In the genomic region with DNA sequence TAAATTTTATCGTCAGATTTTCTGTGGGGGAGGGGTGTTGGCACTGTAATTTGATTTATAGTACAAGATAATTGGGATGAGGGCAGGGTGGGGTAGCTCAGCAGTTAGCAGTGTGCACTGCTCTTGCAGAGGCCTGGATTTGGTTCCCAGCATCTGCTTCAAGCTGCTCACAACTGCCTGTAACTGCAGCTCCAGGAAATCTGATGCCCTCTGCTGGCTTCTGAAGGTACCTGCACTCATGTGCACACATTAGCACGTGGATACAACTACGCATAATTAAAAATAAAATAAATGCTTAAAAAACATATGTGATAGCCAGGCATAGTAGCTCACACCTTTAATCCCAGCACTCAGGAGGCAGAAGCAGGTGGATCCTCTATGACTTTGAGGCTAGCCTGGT, we compare ENCODE assay signal across 22 mouse cellular contexts. TPM values are rescaled to one million over a fixed set of nuclear protein-coding genes. Genes with fewer than 3 reads are reported as not detected.
A peak's percentile ranks its signal among the peaks of the same experiment; 100 is the strongest.
DNase-seq lines count a peak whose midpoint lies in the region; ATAC-seq and TF ChIP-seq lines count a peak whose summit lies in the region.
"Had no signal": no experiment of that assay in that cellular context is flagged by ENCODE, and none has a peak within 500 bp of the region (broad histone marks: within the 10 kb centered on the region; RNA-seq: fewer than 3 reads in every experiment).

No protein-coding gene starts in this region.

- TF ChIP-seq EP300 in CH12.LX (IDR thresholded peaks at IDR 0.05; ENCODE audit: low read length), result no peak

- peaks cover 0 to 3% of the 10 kb centered on the region in 2 experiments for H3K36me3 ChIP-seq in CH12.LX (replicated peaks in 1 of 2; ENCODE audit: control insufficient read depth in 1 of 2, insufficient read depth in 1 of 2, low read length in 1 of 2)

- no peak overlapping the region for H3K9ac ChIP-seq in CH12.LX (ENCODE audit: insufficient read depth, low read depth)
- H3K9ac ChIP-seq: forebrain, embryonic 15.5 days; hindbrain, embryonic 12.5 days; intestine, embryonic 15.5 days had no signal

- H3K9me3 ChIP-seq in CH12.LX (replicated peaks; ENCODE audit: low read length), result peaks cover 3% of the 10 kb centered on the region
- H3K9me3 ChIP-seq: forebrain, embryonic 15.5 days; hindbrain, embryonic 12.5 days; intestine, embryonic 15.5 days; megakaryocyte, embryonic 14.5 days had no signal

- peaks cover 29 to 42% of the 10 kb centered on the region in 2 experiments for H3K4me1 ChIP-seq in CH12.LX (ENCODE audit: control insufficient read depth in 1 of 2, insufficient read depth in 2 of 2)

- no peak overlapping the region for H3K4me3 ChIP-seq in layer of hippocampus, adult 2 months
- no peak overlapping the region for H3K4me3 ChIP-seq in CH12.LX (replicated peaks in 1 of 3; ENCODE audit: low read depth in 2 of 3, low read length in 2 of 3, poor library complexity in 1 of 3)
- H3K4me3 ChIP-seq: erythroblast, embryonic 14.5 days; forebrain, embryonic 15.5 days; hindbrain, embryonic 12.5 days; intestine, embryonic 15.5 days; megakaryocyte, embryonic 14.5 days had no signal

- no peak for ATAC-seq in frontal cortex, adult (ENCODE audit: low TSS enrichment)
- ATAC-seq: CD4-positive, CD25-positive, alpha-beta regulatory T cell, adult 4 months; forebrain, embryonic 15.5 days; intestine, embryonic 15.5 days; midbrain, embryonic 16.5 days had no signal

- TF ChIP-seq POLR2A in CH12.LX (IDR thresholded peaks at IDR 0.05; ENCODE audit: low read depth, low read length), result no peak

- dilution Hi-C loops in CH12.LX (cut with MboI; ENCODE audit: extremely low pct_ligation_motif_present, extremely low pct_unique_long_range_greater_than_20kb, low sequenced_read_pairs), result no loop called here

- DNase-seq in cerebellum, adult 11-12 months, result peak; percentile 6
- no peak for DNase-seq in cerebellum, adult 9-10 months
- DNase-seq in layer of hippocampus, adult 2 months (ENCODE audit: low spot score in 2 of 2), result no peak
- DNase-seq in layer of hippocampus, adult 8-10 months (ENCODE audit: low spot score in 2 of 2), result no peak
- DNase-seq in CH12.LX (ENCODE audit: extremely low read depth), result no peak
- peak; percentile 68 for DNase-seq in ZHBTc4 (ENCODE audit: low read depth, low spot score)
- DNase-seq in thymus, postnatal 4 days, result no peak
- DNase-seq: cerebellum, adult 11 months; cerebellum, postnatal 36 days; heart, adult 18-20 months; heart, postnatal 10 days; kidney, postnatal 25 days; right cerebral cortex, adult 18-20 months; thymus, adult 18-20 months had no signal

- peak; percentile 56 for TF ChIP-seq CTCF in layer of hippocampus, adult 2 months (conservative IDR thresholded peaks at IDR 0.05)
- peak; percentile 34; a peak in 3 of 4 replicates for TF ChIP-seq CTCF in CH12.LX (conservative IDR thresholded peaks at IDR 0.05 in 1 of 2, IDR thresholded peaks at IDR 0.05 in 1 of 2; ENCODE audit: low read depth in 2 of 2, low read length in 2 of 2)

- H3K27ac ChIP-seq in layer of hippocampus, adult 2 months, result no peak overlapping the region
- no peak overlapping the region for H3K27ac ChIP-seq in CH12.LX (ENCODE audit: insufficient read depth, low read depth)
- H3K27ac ChIP-seq: forebrain, embryonic 15.5 days; hindbrain, embryonic 12.5 days; intestine, embryonic 15.5 days had no signal

- H3K4me2 ChIP-seq in CH12.LX (ENCODE audit: insufficient read depth, low read depth, poor library complexity, severe bottlenecking), result no peak overlapping the region
- H3K4me2 ChIP-seq: forebrain, embryonic 15.5 days; hindbrain, embryonic 12.5 days; intestine, embryonic 15.5 days had no signal

- in situ Hi-C loops in CH12.LX (cut with MboI; ENCODE audit: low pct_ligation_motif_present, low pct_unique_long_range_greater_than_20kb, low sequenced_read_pairs), result loop anchor here (5.0 kb wide), 1 partner anchor 38 kb away; no protein-coding TSS in a partner anchor

- no peaks in the 10 kb centered on the region for H3K27me3 ChIP-seq in CH12.LX (replicated peaks)
- H3K27me3 ChIP-seq: forebrain, embryonic 15.5 days; hindbrain, embryonic 12.5 days; intestine, embryonic 15.5 days; megakaryocyte, embryonic 14.5 days had no signal

- no peak; the same call in none of the 2 replicates for TF ChIP-seq RAD21 in CH12.LX (IDR thresholded peaks at IDR 0.05; ENCODE audit: low read depth, low read length)

- H3K79me2 ChIP-seq in CH12.LX (replicated peaks; ENCODE audit: control insufficient read depth, extremely low read depth, insufficient read depth, poor library complexity, severe bottlenecking), result no peaks in the 10 kb centered on the region; the same call in 1 of the 2 replicates

TF ChIP-seq in CH12.LX, 34 proteins besides CTCF, POLR2A, EP300 and RAD21:
- no peak for TF ChIP-seq ZMIZ1 (IDR thresholded peaks at IDR 0.05; ENCODE audit: low read depth, low read length)
- TF ChIP-seq POLR2AphosphoS2 (IDR thresholded peaks at IDR 0.05; ENCODE audit: low read depth, low read length), result no peak
- no peak for TF ChIP-seq PAX5 (IDR thresholded peaks at IDR 0.05; ENCODE audit: low read length)
- no peak for TF ChIP-seq IRF4 (IDR thresholded peaks at IDR 0.05; ENCODE audit: low read depth, low read length)
- TF ChIP-seq CHD2 (IDR thresholded peaks at IDR 0.05; ENCODE audit: low read length), result no peak
- TF ChIP-seq MAZ (IDR thresholded peaks at IDR 0.05; ENCODE audit: low read depth, low read length), result no peak
- no peak for TF ChIP-seq E2F4 (IDR thresholded peaks at IDR 0.05; ENCODE audit: insufficient replicate concordance, low read depth, low read length)
- TF ChIP-seq MXI1 (IDR thresholded peaks at IDR 0.05; ENCODE audit: low read depth, low read length), result no peak
- no peak for TF ChIP-seq ETS1 (conservative IDR thresholded peaks at IDR 0.05; ENCODE audit: low read depth, low read length)
- no peak for TF ChIP-seq USF2 (conservative IDR thresholded peaks at IDR 0.05; ENCODE audit: low read depth, low read length)
- no peak for TF ChIP-seq TCF12 (IDR thresholded peaks at IDR 0.05; ENCODE audit: low read depth, low read length)
- TF ChIP-seq MEF2A (IDR thresholded peaks at IDR 0.05; ENCODE audit: borderline replicate concordance, low read depth, low read length), result no peak
- no peak for TF ChIP-seq JUND (conservative IDR thresholded peaks at IDR 0.05; ENCODE audit: low read depth, low read length)
- no peak for TF ChIP-seq GABPA (IDR thresholded peaks at IDR 0.05; ENCODE audit: insufficient replicate concordance, low read depth, low read length)
- no peak for TF ChIP-seq SMC3 (IDR thresholded peaks at IDR 0.05; ENCODE audit: low read depth, low read length)
- TF ChIP-seq CHD1 (IDR thresholded peaks at IDR 0.05; ENCODE audit: low read depth, low read length), result no peak

RNA-seq across cellular contexts. Expression of a gene that starts 11.7 kb away (rescaled TPM):
- total RNA-seq in layer of hippocampus, adult 2 months (2021), result 10 to 100 TPM; 85.1 to 87.8 TPM
- 10 to 100 TPM; 81.2 to 96.0 (median 85.4) TPM for total RNA-seq in layer of hippocampus, adult 8-10 months (2022)
- total RNA-seq in CH12.LX (2012; rRNA removed), result 3.3 and 4.8 TPM in 2 replicates
- total RNA-seq in CH12.LX (2014; rRNA removed), result 2.6 and 2.9 TPM in 2 replicates
- polyA plus RNA-seq in CH12.LX (2012; ENCODE audit: insufficient read length, low read depth), result 2.7 TPM in 2 replicates

RNA-seq across cellular contexts. Expression of a gene that starts 38.4 kb away (rescaled TPM):
- total RNA-seq in layer of hippocampus, adult 2 months (2021), result 10 to 100 TPM; 79.5 to 82.7 TPM
- total RNA-seq in layer of hippocampus, adult 8-10 months (2022), result 10 to 100 TPM; 57.6 to 64.4 (median 61.9) TPM
- 2.9 and 6.7 TPM in 2 replicates for total RNA-seq in CH12.LX (2012; rRNA removed)
- total RNA-seq in CH12.LX (2014; rRNA removed), result 1.4 and 2.3 TPM in 2 replicates
- polyA plus RNA-seq in CH12.LX (2012; ENCODE audit: insufficient read length, low read depth), result 2.4 TPM in 2 replicates

RNA-seq across cellular contexts. Expression of a gene that starts 57.2 kb away (rescaled TPM):
- 10 to 100 TPM; 11.2 to 11.4 TPM for total RNA-seq in layer of hippocampus, adult 2 months (2021)
- total RNA-seq in layer of hippocampus, adult 8-10 months (2022), result 10 to 100 TPM; 14.1 to 16.5 (median 14.9) TPM
- total RNA-seq in CH12.LX (2012; rRNA removed), result 2.8 and 5.2 TPM in 2 replicates
- total RNA-seq in CH12.LX (2014; rRNA removed), result 4.0 and 6.3 TPM in 2 replicates
- polyA plus RNA-seq in CH12.LX (2012; ENCODE audit: insufficient read length, low read depth), result 9.5 and 10.3 TPM in 2 replicates
- polyA plus RNA-seq: erythroblast, embryonic 14.5 days had no signal

Comparison
In these comparisons a context has a peak if more than half of its experiments do, and no peak if none do; other contexts are left out.
1. DNase-seq: peak in cerebellum, adult 11-12 months (single experiment) and ZHBTc4 (single experiment); none in cerebellum, adult 9-10 months (single experiment), layer of hippocampus, adult 2 months (0 of 2), layer of hippocampus, adult 8-10 months (0 of 2), CH12.LX (single experiment) and thymus, postnatal 4 days (single experiment).
2. RNA of a gene that starts 11.7 kb away (total RNA-seq): 81.2 to 96.0 TPM in layer of hippocampus, adult 8-10 months and 85.1 to 87.8 TPM in layer of hippocampus, adult 2 months; 2.6 to 4.8 TPM in CH12.LX; every median in the first group is over 10 times any median in the second.
3. RNA of a gene that starts 38.4 kb away (total RNA-seq): 79.5 to 82.7 TPM in layer of hippocampus, adult 2 months and 57.6 to 64.4 TPM in layer of hippocampus, adult 8-10 months; 1.4 to 6.7 TPM in CH12.LX; every median in the first group is over 4 times any median in the second.